Mouse (Mus musculus) lung, embryonic 14.5 days (tissue): ENCODE measurements around the gene Cspg4. TPM values are rescaled to one million over a fixed set of nuclear protein-coding genes. Genes with fewer than 3 reads are reported as not detected.
A peak's percentile ranks its signal among the peaks of the same experiment; 100 is the strongest.

Experiments used
- ATAC-seq: fragments of 200-750 bp; cut with Nextera tagmentation; 2 replicates; pipeline ENCODE4 v1.8.0; 2017; ENCODE audit warnings: mild to moderate bottlenecking, moderate TSS enrichment, moderate library complexity; ENCODE audit not compliant: insufficient read depth
- DNase-seq: peaks from one replicate; pipeline ENCODE4 v3.0.0-alpha.2; 2015
- H3K27ac ChIP-seq: fragments of 300-500 bp; sonication (generic); 2 replicates; pipeline ENCODE4 v1.5.1; 2014; ENCODE audit warnings: low read depth, mild to moderate bottlenecking, moderate library complexity
- H3K27me3 ChIP-seq: fragments of 300-500 bp; sonication (generic); 2 replicates; pipeline ENCODE4 v1.6.1; 2014; ENCODE audit warnings: low read length, control low read depth; ENCODE audit not compliant: insufficient read depth
- H3K36me3 ChIP-seq: fragments of 300-500 bp; sonication (generic); 2 replicates; pipeline ENCODE4 v1.6.1; 2014; ENCODE audit warnings: control low read depth; ENCODE audit not compliant: insufficient read depth
- H3K4me1 ChIP-seq: fragments of 300-500 bp; sonication (generic); 2 replicates; pipeline ENCODE4 v1.6.1; 2014; ENCODE audit warnings: antibody characterized with exemption, control low read depth; ENCODE audit not compliant: insufficient read depth
- H3K4me2 ChIP-seq: fragments of 300-500 bp; sonication (generic); 2 replicates; pipeline ENCODE4 v1.6.1; 2014; ENCODE audit warnings: mild to moderate bottlenecking
- H3K4me3 ChIP-seq: fragments of 300-500 bp; sonication (generic); 2 replicates; pipeline ENCODE4 v1.5.1; 2014; ENCODE audit warnings: low read depth, low read length
- H3K9ac ChIP-seq: fragments of 300-500 bp; sonication (generic); 2 replicates; pipeline ENCODE4 v1.6.1; 2014
- H3K9me3 ChIP-seq: fragments of 300-500 bp; sonication (generic); 2 replicates; pipeline ENCODE4 v1.6.1; 2016; ENCODE audit warnings: low read depth, low read length, control low read depth
- CTCF ChIP-seq: IDR thresholded peaks from 2 replicates; pipeline ENCODE4 v1.5.1; 2016; ENCODE audit warnings: antibody characterized with exemption, low read depth
- WGBS: fragments of 180-500 bp; shearing (Covaris S2); extraction: QIAGEN DNeasy Blood & Tissue Kit; methylation state at CpG from one replicate; pipeline ENCODE4 v1.1.7; 2014; 5-methylcytosine and 5-hydroxymethylcytosine counted together
- polyA plus RNA-seq: library from polyadenylated mRNA; unstranded; fragments of >200 nt; fragmentation: Nextera tagmentation; extraction: Ambion mirVana; gene quantifications from 2 replicates; pipeline ENCODE4 v1.2.1, GENCODE M21; 2014

Gene Cspg4
- 12.3 and 13.9 TPM in 2 replicates for polyA plus RNA-seq

DNA sequence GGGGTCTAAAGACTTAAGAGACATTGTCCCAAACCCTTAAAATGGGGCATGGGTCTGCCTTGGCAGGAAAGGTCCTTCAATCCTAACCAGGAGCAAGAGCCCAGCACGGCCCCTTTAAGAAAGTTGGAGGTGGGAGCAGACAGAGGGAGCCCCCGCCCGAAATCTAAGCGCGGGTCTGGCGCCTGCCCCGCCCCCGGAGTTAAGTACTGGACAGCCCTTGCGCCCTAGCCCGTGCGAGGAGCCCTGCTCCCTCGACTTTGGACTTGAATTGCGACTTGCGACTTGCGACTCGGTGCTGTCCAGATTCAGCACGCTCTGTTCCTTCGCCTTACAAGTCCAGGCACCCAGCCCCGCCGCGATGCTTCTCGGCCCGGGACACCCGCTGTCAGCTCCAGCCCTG, at the start of gene Cspg4:
Gene Cspg4, plus strand, starts transcription at position 202 of the 400 bp plus-strand sequence.
- Histone ChIP-seq H3K27me3 (no peaks in the 10 kb centered on the region; the same call in 1 of the 2 replicates), H3K4me2 (peak within 1 kb of the TSS; percentile 70), H3K4me1 (peaks cover 45% of the 10 kb centered on the region), H3K9me3 (no peaks in the 10 kb centered on the region), H3K27ac (peak within 1 kb of the TSS; percentile 66), H3K4me3 (peak within 1 kb of the TSS; percentile 47), H3K36me3 (no peaks in the 10 kb centered on the region), H3K9ac (peak within 1 kb of the TSS; percentile 54)
- peak; percentile 73 for ATAC-seq
- DNase-seq = peak; percentile 87
- no peak for TF ChIP-seq CTCF
- WGBS = under 1% methylated on average over 24 of the region's 24 CpGs

DNA sequence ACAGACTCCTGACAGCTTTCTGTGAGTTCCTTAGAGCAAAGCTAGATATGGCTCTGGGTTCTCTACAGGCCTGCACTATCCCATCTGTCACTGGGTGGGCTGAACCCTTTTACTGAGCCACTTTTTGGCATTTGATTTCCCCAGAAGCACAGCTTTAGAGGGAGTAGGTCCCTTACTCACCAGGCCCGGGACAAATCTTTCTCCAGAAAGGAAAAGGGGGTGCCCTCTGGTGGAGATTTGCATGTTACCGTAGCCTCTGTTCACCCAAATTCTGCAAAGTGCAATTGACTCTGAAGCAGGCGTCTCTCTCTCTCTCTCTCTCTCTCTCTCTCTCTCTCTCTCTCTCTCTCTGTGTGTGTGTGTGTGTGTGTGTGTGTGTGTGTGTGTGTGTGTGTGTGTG, 39.9 kb upstream of the Cspg4 start:
- 6% methylated on average over 3 of the region's 3 CpGs for WGBS
- Histone ChIP-seq H3K36me3 (no peaks in the 10 kb centered on the region), H3K27me3 (peaks cover 13% of the 10 kb centered on the region; the same call in 1 of the 2 replicates), H3K27ac (no peak overlapping the region), H3K4me1 (no peaks in the 10 kb centered on the region), H3K4me2 (no peak overlapping the region), H3K9me3 (no peaks in the 10 kb centered on the region), H3K4me3 (no peak overlapping the region), H3K9ac (no peak overlapping the region)
- ATAC-seq (no peak), DNase-seq (peak; percentile 77)
- TF ChIP-seq CTCF = peak; percentile 59

DNA sequence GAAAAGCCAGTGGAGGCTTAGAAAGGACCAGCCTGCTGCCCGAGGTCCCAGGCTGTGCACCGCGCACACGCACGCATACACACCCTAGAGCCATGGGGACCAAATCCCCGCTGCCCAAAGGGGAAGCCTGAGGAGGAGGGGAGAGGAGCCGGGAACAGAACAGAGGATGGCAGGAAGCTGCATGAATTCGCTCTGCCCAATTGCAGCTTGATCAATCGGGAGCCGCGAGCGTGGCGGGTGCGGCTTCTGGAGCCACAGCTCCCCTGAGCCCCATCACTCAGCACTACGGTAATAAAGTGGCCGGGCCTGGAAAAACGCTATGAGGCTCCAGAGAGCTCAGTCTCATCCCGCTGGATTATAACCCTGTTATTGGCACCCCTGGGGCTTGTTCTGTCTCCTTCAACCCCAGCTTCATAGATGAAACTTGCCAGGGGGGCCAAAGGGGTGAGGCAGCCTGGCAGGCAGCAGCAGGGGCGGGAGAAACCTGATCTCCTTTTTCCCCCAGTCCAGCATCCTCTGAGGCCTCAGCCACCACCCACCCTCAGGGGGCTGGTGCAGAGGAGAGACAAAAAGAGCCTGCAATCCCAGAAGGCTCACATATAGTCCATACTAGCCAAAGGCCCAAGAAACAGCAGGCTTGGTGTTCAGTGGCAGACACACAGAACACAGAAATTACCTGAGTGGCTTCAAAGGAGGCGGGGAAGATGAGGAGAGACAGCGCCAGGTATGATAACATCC, 39.2 kb upstream of the Cspg4 start:
- Histone ChIP-seq H3K9ac (no peak overlapping the region), H3K36me3 (no peaks in the 10 kb centered on the region), H3K4me1 (no peaks in the 10 kb centered on the region), H3K27me3 (peaks cover 13% of the 10 kb centered on the region; the same call in 1 of the 2 replicates), H3K4me2 (peak overlapping the region; percentile 39; the same call in 1 of the 2 replicates), H3K4me3 (no peak overlapping the region), H3K9me3 (no peaks in the 10 kb centered on the region), H3K27ac (no peak overlapping the region)
- peak; percentile 10 for DNase-seq
- TF ChIP-seq CTCF = no peak
- no peak for ATAC-seq
- 11% methylated on average over 21 of the region's 21 CpGs for WGBS

DNA sequence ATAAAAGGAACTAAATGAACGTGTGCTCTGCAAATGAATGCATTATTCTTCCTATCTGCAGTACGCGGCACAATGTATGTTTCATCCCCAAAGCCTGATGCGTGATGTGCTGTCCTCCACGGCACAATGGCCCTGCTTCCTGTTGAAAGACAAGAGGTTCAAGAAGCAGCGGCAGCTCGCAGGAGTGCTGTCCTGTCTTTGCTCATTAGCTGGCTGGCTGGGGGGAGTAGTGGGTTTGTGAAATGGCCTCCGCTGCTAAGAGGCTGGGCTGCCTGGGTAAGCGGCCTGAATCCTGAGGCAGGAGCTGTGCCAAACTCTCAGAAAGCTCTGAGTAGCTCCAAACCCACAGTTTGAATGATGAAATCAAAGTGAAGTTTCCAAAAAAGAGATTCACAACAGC, 36.7 kb upstream of the Cspg4 start:
- WGBS = 36% methylated on average over 9 of the region's 9 CpGs

DNA sequence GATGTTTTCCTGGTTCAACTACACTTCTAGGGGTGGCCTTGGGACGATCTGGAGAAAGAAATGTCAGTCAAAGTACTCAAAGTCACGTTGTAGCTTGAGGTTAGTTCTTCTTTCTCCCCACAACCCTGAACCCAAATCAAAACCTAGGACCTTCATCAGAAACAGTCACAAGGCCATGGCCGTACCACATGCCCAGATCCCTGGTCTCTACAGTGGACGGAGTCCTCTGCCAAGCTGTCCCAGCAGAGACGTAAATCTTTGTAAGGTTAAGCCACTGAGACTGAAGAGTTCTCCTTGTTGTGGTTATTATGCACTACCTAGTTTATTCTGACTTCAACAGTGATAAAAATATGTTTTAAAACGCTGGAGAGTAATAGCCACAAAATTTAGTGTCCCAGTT, 36.0 kb upstream of the Cspg4 start:
- DNase-seq (no peak), ATAC-seq (no peak)
- no peak overlapping the region for H3K9ac ChIP-seq
- H3K36me3 ChIP-seq = no peaks in the 10 kb centered on the region
- no peak overlapping the region for H3K4me3 ChIP-seq
- 84% methylated on average over 6 of the region's 6 CpGs for WGBS
- TF ChIP-seq CTCF = no peak
- no peaks in the 10 kb centered on the region for H3K4me1 ChIP-seq
- no peak overlapping the region for H3K27ac ChIP-seq
- peaks cover 13% of the 10 kb centered on the region; the same call in 1 of the 2 replicates for H3K27me3 ChIP-seq
- H3K9me3 ChIP-seq = no peaks in the 10 kb centered on the region
- H3K4me2 ChIP-seq = no peak overlapping the region

More for the DNA sequence above, 36.7 kb upstream of the Cspg4 start:
- no peak for TF ChIP-seq CTCF
- Histone ChIP-seq H3K27me3 (peaks cover 13% of the 10 kb centered on the region; the same call in 1 of the 2 replicates), H3K36me3 (no peaks in the 10 kb centered on the region), H3K4me2 (no peak overlapping the region), H3K4me3 (no peak overlapping the region), H3K27ac (no peak overlapping the region), H3K9ac (no peak overlapping the region), H3K4me1 (no peaks in the 10 kb centered on the region), H3K9me3 (no peaks in the 10 kb centered on the region)
- DNase-seq = peak; percentile 22
- no peak for ATAC-seq

DNA sequence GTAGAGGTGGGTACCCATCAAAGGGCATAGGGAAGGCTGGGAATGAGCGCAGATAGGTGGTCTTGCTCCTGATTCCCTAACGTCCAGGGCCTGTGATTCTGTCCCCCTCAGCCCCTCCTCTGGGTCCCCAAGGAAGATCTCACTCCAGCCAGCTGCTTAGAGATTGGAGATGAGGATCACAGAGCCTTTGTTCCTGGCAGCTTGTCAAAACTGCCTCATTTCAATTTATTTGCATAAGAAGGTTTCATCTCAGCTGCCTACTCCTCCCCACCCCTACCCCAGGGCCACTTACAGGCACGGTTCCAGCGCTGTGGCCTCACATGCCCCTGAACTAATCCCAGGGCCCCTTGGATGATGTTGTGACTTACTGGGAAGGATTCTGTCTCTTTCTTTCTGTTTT, 34.7 kb upstream of the Cspg4 start:
- ATAC-seq (no peak), DNase-seq (peak; percentile 77)
- no peak overlapping the region for H3K9ac ChIP-seq
- H3K9me3 ChIP-seq = no peaks in the 10 kb centered on the region
- no peak overlapping the region for H3K4me3 ChIP-seq
- H3K27ac ChIP-seq = no peak overlapping the region
- H3K4me1 ChIP-seq = no peaks in the 10 kb centered on the region
- peaks cover 13% of the 10 kb centered on the region; the same call in 1 of the 2 replicates for H3K27me3 ChIP-seq
- H3K36me3 ChIP-seq = no peaks in the 10 kb centered on the region
- no peak for TF ChIP-seq CTCF
- WGBS = 20% methylated on average over 4 of the region's 4 CpGs
- no peak overlapping the region for H3K4me2 ChIP-seq

DNA sequence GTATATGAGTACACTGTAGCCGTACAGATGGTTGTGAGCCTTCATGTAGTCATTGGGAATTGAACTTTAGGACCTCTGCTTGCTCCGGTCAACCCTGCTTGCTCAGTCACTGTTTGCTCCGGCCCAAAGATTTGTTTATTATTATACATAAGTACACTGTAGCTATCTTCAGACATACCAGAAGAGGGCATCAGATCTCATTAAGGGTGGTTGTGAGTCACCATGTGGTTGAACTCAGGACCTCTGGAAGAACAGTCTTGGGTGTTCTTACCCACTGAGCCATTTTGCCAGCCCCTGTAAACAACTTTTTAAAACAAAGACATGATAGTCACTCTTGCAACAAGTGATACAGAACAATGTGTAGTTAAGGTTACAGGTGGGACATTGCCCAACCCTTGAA, 32.9 kb upstream of the Cspg4 start:
- no peaks in the 10 kb centered on the region for H3K27me3 ChIP-seq
- DNase-seq (no peak), ATAC-seq (no peak)
- H3K9me3 ChIP-seq = no peaks in the 10 kb centered on the region
- no peaks in the 10 kb centered on the region for H3K4me1 ChIP-seq
- no peak overlapping the region for H3K4me2 ChIP-seq
- 73% methylated on average over 3 of the region's 3 CpGs for WGBS
- no peak overlapping the region for H3K27ac ChIP-seq
- no peaks in the 10 kb centered on the region for H3K36me3 ChIP-seq
- no peak overlapping the region for H3K4me3 ChIP-seq
- no peak overlapping the region for H3K9ac ChIP-seq
- no peak for TF ChIP-seq CTCF
